Mouse (Mus musculus): ENCODE measurements around the gene Mmp24.
"Not testable (repeated sequence)": the region's sequence is repeated elsewhere in the genome, so short reads cannot be mapped to it uniquely, and the experiment has no call there.

Mmp24 gene

DNA sequence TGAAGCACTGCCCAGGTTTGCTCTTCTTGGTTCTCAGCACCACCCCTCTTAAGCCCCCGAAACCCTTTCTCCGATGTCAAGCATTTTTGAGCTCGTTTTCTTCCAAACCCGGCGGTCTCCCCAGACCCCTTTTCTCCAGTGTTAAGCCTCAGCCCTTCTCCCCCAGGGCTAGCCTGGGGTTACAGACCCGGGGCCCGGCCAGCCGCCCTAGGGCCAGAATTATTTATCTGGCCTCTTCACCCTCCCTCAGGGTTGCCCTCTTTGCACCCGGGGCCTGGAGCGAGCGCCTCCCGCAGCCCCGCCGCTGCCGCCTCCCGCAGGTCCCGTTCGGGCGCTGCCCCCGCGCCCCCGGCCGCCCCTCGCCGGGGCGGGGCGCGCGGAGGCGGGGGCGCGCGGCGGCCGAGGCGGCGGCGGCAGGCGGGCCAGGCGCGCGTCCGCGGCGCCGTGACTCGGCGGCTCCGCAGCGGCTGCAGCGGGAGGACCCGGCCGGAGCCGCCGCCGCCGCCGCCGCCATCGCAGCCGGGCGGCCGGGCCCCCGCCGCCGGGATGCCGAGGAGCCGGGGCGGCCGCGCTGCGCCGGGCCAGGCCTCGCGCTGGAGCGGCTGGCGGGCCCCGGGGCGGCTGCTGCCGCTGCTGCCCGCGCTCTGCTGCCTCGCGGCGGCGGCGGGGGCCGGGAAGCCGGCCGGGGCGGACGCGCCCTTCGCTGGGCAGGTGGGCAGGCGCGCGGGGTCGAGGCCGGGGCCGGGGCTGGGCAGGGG is at the start of gene Mmp24:
Gene Mmp24, plus strand, starts transcription at position 416 of the 758 bp plus-strand sequence.
- DNase-seq (ENCODE audit: low read depth, low spot score) = peak; percentile 32

DNA sequence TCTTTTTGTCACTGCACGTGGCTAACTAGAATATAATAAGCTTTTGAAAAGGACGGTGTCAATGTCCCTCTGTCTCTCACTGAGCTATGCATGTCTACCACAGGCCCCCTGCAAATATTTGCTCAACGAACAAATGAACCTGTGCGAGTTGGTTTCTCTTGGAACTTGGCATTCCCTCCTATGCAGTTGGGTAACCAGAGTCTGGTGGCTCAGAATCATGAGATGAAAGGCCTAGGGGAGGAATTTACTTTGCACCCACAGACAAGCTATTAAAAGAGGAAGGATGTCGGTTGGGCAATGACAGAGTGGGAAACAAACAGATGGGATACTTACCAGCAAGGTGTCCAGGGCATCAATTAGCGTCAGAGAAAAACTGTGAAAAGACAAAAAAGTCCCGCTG is 48.8 kb upstream of the Mmp24 start:
- no peak for DNase-seq (ENCODE audit: low read depth, low spot score)

- DNase-seq (ENCODE audit: low read depth, low spot score) = no peak
Measured at GRCm38 (mm10) chr2:155727764-155728395, 47.3 kb upstream of the Mmp24 start.

DNA sequence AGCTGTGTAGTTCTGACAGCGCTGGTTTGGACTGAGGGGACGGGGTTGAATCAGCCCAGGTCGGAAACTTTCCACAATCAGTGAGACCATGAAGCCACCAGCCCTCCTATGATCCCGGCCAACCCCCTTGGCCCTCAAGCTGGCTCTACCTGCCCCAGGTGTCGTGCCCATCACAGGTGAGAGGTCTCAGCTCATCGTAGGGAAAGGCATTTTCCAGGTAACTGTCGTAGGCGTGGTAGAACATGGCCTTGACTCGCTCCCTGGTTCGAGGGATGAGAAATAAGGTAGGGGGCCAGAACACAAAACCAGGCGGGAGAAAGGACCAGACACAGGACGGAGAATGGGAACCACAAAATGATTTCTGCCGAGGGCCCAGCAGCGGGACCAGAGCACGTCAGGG is 46.4 kb upstream of the Mmp24 start:
- DNase-seq (ENCODE audit: low read depth, low spot score) = no peak

DNA sequence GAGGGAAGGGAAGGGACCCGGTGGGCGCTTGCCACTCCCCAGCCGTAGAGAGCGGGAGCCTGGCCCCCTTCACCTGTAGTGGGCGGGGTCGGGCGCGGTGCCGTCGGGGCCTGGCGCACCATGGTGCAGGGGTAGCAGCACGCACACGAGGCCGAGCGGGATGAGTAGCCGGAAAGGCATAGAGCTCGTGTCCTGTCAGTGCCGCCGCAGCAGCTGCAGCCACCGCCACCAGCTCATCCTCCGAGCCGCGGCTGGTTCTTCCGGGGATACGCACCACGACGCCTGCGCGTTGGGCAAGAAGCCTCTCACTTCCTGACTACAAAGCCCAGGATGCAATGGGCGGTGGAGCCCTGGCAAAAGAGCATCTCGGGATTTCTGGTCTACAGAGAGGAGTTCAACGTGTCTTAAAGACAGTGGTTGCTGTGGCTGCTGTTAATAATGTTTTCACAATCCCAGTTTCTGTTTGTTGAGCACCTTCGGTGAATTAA is 45.9 kb upstream of the Mmp24 start, which contains the start of gene Edem2:
Gene Edem2, minus strand, starts transcription at position 318 of the 488 bp plus-strand sequence.
- peak; percentile 95 for DNase-seq (ENCODE audit: low read depth, low spot score)

- no peak for DNase-seq (ENCODE audit: low read depth, low spot score)
Measured at GRCm38 (mm10) chr2:155735080-155735479, 40.1 kb upstream of the Mmp24 start.

DNA sequence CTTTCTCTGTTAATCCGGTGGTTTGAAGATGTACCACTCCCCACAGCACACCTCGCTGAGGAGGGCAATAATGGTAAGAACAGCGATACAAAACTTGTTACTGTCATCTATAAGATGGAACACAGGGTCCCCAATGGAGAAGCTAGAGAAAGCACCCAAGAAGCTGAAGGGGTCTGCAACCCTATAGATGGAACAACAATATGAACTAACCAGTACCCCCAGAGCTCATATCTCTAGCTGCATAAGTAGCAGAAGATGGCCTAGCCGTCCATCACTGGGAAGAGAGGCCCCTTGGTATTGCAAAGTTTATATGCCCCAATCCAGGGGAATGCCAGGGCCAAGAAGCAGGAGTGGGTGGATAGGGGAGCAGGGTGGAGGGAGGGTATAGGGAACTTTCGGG is 39.4 kb upstream of the Mmp24 start, which contains the start of gene Gm17581:
Gene Gm17581, minus strand, starts transcription at position 101 of the 400 bp plus-strand sequence.
- DNase-seq (ENCODE audit: low read depth, low spot score) = not testable (repeated sequence)

DNA sequence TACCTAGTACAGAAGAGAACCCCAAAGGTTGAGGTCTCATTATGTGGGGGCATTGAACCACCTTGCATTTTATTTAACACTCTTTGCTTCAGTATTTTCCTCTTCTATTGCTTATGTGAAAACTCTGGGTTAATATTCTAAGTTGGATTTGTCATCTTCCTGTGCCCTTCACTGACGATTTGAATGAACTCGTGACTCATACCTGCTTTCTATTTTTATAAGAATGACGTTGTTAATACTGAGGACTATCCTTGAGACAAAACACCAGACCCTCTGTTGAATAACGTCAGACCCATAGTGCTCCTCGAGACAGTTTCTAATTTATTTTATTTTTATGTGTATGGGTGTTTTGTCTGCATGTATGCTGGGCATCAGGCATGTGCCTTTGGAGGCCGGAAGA is 38.2 kb upstream of the Mmp24 start:
- DNase-seq (ENCODE audit: low read depth, low spot score) = no peak

GRCm38 (mm10) chr2:155737803-155738202 is 37.3 kb upstream of the Mmp24 start:
- DNase-seq (ENCODE audit: low read depth, low spot score) = peak; percentile 84

GRCm38 (mm10) chr2:155742211-155742610 is 32.9 kb upstream of the Mmp24 start:
- DNase-seq (ENCODE audit: low read depth, low spot score) = no peak

DNA sequence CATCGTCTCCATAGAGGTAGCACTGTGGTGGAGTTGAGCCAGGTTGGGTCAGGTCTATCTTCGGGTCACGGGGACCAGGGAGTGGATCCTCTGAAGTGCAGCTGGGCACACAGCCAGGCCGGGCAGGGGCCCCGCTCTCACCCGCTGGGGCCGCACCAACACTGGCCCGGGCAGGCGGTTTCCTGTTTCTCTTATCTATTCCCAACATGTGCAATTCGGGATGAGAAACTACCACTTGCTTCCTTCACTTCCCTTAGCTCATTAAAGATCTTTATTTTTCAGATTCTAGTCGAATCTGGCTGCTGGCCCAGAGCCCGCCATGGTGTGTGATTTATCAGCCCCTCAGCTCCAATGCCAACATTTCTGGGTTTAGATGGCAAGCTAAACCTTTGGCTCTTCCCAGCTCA is 32.2 kb upstream of the Mmp24 start:
- no peak for DNase-seq (ENCODE audit: low read depth, low spot score)

DNA sequence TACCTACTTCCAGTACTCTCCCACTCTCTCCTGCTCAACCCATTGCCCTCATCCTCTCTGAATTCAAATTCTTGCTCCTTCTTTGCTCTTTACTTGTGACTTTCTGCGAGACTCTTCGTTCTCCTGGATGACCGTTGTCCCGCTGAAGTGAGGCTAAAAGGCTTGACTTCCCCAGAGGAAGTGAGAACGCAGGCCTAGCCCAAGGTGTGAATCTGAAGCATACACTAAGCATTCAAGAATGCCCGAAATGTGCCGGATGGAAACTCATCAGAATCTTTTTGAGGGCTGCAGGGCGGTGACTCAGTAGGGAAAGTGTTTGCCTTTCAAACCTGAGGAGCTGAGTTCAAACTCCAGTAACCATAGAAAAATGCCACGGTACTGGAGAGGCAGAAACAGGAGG is 31.8 kb upstream of the Mmp24 start:
- peak; percentile 32 for DNase-seq (ENCODE audit: low read depth, low spot score)

- DNase-seq (ENCODE audit: low read depth, low spot score) = no peak
Measured at GRCm38 (mm10) chr2:155745487-155745886, 29.7 kb upstream of the Mmp24 start.

GRCm38 (mm10) chr2:155749394-155749793 is 25.7 kb upstream of the Mmp24 start:
- DNase-seq (ENCODE audit: low read depth, low spot score) = no peak

DNA sequence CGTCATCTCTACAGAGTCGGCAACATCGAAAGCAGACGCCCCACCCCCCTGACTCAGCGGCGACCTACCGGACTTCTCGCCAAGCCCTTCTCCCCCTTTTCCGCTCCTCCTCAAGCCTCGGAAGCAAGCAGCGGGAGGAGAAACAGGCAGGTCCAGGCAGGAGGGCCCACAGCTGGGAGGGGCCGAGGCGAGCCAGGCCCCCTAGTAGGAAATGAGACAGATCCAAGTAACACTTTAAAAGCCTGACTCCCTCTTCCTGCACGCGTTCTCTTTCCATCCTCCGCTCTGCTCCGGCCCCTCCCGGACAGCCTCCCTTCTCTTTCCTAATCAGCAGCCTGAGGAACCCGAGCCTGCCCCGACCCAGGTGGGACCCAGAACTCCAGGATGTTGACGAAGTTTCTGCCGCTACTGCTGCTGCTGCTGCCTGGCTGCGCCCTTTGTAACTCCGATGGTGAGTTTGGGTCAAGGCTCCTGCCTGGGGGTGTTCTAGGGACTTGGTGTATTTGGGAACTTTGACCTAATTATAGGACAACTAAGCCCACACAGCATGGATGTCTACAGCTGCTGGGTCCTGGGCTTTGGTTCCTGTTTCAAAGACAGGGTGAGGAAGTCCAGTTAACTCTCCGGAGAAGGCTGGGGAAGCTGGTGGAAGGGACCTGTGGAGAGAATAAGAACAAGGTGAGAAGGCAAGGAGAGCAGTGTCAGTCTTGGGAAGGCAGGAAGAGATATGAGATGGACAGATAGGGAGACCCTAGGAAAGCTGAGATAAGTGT is 23.9 kb upstream of the Mmp24 start, which contains the start of gene Procr:
Gene Procr, plus strand, starts transcription at position 104 of the 773 bp plus-strand sequence.
- peak; percentile 76 for DNase-seq (ENCODE audit: low read depth, low spot score)

DNA sequence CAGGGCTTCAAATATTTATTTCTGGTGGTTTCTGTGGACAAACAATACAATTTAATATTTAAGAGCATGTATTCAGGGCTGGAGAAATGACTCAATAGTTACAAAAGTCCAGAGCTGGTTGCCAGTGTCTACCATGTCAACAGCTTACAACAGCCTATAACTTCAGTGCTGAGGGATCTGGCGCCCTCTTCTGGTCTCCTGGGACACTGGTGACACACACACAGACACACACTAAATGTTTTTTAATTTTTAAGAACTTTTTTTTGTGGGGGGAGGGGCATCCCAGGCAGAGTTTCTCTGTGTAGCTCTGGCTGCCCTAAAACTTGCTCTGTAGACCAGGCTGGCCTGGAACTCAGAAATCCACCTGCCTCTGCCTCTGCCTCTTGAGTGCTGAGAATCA is 19.4 kb upstream of the Mmp24 start:
- DNase-seq (ENCODE audit: low read depth, low spot score) = peak; percentile 83

- DNase-seq (ENCODE audit: low read depth, low spot score) = peak; percentile 59
Measured at GRCm38 (mm10) chr2:155756855-155757566, 18.1 kb upstream of the Mmp24 start.

DNA sequence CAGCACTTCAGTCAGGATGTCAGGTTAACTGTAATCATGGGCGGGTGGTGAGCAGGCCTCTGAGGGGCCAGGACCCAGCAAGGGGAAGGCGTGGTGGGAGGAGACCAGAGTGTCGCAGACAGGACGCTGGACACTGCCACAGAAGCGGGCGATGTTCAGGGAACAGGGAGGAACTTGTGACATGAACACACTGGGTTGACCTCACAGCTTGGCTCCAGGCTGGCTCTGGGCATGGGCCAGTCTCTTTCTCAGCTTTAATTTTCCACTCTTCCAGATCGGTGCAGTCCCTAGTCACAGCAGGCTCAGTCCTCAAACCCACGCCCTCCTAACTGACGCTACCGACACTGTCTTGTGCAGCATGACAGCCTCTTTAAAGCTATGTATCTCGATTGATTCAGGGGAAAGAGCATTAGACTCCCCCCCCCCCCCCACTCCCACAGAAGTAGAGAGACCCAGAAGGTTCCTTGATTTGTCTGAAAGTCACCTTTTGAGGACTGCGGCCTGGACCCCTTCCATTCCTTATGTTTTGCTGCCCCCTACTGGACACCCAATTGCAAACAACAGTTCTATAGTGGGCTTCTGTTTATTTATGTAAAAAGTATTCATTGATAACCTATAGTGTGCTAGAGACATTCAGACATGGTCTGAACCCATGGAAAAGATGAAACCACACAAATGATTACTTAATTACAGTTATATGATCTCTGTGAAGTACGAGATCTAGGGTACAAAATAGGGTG is 10.3 kb upstream of the Mmp24 start:
- DNase-seq (ENCODE audit: low read depth, low spot score) = peak; percentile 73

GRCm38 (mm10) chr2:155773664-155774063 is 1.5 kb upstream of the Mmp24 start:
- DNase-seq (ENCODE audit: low read depth, low spot score) = no peak

GRCm38 (mm10) chr2:155774261-155774926 is 748 bp upstream of the Mmp24 start:
- no peak for DNase-seq (ENCODE audit: low read depth, low spot score)
